Mouse (Mus musculus) monocyte, adult 2 months (primary cell): ENCODE results near the gene Foxc1.

Experiments used
- DNase-seq, 2 experiments: peaks; one replicate each; pipeline ENCODE4 v3.0.0; 2022; ENCODE audit warnings: low spot score in 2 of 2, low read depth in 1 of 2

Foxc1 gene

GRCm38 (mm10) chr13:31805831-31806427 lies 504 bp upstream of the Foxc1 start:
- no peak for DNase-seq

- no peak for DNase-seq
Observed at GRCm38 (mm10) chr13:31806890-31807735, 680 bp downstream of the Foxc1 start.

GRCm38 (mm10) chr13:31807736-31808115 lies 1.3 kb downstream of the Foxc1 start:
- no peak for DNase-seq

DNA sequence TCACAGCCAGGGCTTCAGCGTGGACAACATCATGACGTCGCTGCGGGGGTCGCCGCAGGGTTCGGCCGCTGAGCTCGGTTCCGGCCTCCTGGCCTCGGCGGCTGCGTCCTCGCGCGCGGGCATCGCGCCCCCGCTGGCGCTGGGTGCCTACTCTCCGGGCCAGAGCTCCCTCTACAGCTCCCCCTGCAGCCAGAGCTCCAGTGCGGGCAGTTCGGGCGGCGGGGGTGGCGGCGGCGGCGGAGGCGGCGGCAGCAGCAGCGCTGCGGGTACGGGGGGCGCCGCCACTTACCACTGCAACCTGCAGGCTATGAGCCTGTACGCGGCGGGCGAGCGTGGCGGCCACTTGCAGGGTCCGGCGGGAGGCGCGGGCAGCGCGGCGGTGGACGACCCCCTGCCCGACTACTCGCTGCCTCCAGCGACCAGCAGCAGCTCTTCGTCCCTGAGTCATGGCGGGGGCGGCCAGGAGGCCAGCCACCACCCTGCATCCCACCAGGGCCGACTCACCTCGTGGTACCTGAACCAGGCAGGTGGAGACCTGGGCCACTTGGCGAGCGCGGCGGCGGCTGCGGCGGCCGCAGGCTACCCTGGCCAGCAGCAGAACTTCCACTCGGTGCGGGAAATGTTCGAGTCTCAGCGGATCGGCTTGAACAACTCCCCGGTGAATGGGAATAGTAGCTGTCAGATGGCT lies 1.8 kb downstream of the Foxc1 start:
- DNase-seq, result no peak

DNA sequence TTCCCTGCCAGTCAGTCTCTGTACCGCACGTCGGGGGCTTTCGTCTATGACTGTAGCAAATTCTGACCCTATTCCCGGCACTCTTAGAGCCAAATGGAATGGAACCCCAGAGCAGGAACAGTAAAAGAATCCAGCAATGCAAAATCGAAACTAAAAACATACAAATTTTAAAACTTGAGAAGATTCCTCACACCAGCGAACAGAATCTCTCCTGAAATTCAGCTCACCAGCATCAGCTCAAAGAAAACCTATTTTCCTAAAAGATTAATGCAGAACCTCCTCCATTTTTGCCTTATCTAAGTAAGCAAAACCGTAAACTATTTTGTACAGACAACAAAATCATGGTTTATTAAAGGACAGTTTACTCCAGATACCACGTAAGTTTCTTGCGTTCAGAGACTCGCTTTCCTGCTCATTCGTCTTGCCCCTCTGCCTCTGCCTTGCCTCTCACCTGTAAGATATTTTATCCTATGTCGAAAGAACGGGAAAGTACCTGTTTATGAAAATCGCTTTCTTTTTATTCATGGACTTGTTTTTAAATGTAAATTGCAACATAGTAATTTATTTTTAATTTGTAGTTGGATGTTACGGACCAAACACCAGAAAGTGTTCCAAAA lies 2.5 kb downstream of the Foxc1 start:
- DNase-seq, result no peak

DNA sequence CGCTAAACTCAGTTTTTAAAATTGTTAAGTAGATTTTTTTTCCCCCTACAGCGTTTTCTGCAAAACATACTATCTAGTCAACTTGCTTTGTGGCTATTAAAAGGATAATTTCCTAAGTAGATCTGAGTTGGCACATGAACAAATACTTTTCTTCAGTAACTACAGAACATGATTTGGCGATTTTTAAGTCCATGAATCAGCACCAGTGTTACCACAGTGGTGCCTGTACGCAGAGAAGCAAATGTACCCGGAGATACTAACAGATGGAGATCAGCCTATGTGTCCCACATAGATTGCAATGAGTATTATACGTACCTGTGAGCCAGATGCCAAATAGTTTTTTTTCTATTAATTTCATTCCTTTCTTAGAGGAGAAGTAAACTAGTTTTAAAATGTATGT lies 3.3 kb downstream of the Foxc1 start:
- DNase-seq, result no peak

GRCm38 (mm10) chr13:31810375-31810692 lies 3.9 kb downstream of the Foxc1 start:
- DNase-seq, result no peak

- DNase-seq, result no peak
Observed at GRCm38 (mm10) chr13:31810693-31811541, 4.5 kb downstream of the Foxc1 start.

DNA sequence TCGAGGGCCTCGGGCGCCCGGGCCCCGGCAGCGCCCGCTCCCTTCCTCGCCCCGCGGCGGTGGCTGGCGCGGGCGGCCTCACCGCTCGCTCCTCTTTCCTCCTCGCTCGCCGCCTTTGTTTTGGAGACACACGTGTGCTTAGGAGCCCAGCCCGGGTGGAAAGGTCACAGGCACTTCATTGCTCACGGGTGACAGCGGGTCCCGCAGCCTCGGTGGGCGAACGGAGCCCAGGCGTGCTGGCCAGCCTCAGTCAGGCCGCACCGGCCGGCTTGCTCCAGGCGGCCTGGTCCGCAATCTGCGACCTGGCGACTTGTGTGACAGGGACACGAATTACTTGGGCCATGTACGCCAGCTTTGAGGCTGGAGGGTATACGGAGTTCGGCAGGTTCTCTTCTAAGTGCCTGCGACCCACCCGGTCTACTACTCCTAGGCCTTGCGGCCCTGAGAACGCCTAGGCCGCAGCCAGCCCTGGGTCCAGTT lies 5.1 kb downstream of the Foxc1 start:
- DNase-seq, result no peak

DNA sequence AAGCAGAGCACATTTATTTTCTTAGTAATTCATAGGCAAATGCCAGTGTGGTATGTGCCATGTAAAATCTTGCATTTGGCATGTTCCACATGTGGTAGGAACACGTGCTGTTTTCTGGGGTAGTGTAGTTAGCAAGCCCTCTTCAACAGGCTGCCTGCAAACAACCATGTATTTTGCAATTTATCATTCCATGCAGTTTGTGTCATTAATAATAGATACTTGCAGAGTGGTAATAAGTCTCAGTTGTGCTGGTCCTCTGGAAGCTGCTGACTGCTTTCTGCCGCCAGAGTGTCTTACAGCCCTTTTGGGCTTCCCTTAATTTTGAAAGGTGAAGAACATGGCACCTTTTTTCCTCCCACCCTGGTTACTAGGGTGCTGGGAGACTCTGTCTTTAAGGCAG lies 6.3 kb downstream of the Foxc1 start:
- DNase-seq, result no peak

DNA sequence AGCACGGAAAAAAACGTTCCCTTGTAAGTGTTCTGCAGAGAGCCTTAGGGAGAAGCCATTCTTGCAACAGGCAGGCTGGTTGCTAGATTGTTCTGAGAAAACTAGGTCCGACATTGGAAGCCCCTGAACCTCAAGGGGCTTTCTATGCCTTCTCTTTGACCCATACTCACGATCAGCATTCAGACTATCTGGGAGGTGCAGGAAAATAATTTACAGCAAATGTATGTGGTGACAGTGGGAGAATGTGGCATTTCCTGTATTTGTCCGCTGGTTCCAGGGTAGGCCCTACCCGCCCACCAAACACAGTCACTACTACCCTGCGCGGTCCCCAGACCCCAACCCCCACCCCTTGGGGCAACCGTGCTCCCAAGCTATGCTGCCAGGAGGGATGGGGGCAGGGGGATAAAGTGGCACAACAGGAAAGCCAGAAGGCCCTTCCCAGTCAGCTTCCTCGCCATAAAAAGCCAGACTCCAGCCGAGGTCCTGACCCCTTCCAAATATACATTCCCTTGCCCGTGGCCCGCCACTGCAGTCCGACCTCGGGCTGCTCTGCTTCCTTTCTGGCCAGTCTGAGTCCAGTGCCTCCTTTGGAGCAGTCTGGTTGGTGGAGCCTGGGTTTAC lies 9.1 kb downstream of the Foxc1 start:
- DNase-seq, result no peak

DNA sequence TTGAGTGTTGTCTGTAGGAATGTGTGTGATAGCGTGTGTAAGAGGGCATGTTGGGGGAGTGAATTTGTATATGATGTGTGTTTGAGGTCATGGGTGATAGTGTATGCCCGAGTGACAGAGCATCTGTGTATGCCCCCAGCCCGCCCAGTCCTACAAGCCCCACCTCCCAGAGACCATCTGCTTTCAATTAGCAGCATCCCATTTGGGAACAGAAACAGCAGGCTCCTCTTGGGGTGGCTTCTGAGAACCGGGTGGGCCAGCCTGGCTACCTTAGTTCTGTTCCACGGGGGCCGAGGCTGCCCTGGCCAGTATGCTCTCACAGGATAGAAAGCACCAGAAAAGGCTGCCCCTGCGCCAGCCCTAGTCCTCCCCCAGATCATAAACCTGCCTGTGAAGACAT lies 11.9 kb downstream of the Foxc1 start:
- DNase-seq, result no peak

DNA sequence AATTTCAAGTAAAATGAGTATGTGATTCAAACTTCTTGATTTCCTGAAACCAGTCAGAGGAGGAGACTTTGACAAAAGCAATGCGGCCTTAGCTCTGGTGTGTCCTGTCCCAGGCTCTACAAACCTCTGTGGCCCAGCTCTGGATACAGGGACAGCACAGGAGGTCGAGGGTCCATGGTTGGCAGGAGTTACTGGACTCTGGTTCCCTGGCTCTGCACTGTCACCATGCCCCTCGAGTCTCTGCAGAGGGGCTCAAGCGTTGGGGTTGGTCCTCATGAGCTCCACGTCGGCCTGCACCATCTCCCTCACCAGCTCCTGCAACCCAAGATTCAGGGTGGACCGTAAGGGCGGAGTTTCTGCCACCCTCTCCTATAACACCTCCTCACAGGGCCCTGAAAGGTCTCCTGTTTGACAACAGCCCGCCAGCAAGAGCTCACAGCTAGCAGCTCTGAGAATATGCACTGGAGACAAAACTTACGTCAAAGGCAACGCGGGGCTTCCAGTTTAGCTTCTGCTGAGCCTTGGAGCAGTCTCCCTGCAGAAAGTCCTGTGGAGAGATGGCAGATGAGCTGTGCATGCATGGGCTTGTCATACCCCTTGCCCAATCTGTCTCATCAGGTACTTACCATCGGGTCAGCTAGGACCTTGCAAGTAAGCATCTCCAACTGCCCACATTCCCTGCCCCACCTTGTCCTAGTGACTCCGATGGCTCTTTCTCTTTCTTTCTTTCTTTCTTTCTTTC lies 13.4 kb downstream of the Foxc1 start:
- DNase-seq, result no peak

- no peak for DNase-seq
Observed at GRCm38 (mm10) chr13:31820587-31821017, 14.2 kb downstream of the Foxc1 start.

DNA sequence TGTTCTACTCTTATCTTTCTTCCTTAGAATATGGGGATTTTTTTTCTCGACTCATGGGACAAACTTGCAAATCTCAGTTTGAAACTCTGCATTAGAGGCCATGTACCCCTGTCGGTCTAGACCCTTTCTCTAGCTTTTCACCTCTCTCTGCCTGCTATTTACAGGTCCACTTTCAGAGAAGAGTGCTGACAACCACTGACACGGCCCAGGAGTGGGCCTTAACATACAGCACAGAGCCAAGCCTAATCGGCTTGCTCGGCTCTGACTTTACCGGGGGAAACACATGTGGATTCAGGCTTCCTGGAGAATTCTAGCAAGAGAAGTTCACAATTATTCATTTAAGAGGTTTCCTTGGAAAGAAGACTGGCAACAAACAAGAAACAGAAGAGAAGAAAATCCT lies 14.6 kb downstream of the Foxc1 start:
- no peak for DNase-seq

- no peak for DNase-seq
Observed at GRCm38 (mm10) chr13:31823316-31823715, 16.9 kb downstream of the Foxc1 start.

DNA sequence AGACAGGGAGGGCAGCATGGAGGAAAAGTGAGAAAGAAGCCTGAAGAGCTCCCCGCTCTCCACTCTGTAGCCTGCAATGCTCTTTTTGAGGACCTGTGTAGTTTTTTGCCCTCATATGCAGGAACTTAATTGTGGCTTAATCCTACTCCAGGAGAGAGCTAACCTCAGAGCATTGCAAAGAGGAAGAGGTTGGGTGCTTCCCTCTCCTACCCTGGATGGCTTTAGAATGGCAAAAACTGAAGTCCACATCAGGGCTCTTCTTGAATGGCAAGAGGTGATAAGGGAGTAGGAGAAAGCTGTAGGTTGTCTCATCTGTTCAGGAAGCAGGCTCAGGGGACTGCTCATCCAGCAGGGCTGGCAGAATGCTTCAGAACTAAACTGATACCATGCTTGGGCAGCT lies 18.7 kb downstream of the Foxc1 start:
- DNase-seq, result no peak

DNA sequence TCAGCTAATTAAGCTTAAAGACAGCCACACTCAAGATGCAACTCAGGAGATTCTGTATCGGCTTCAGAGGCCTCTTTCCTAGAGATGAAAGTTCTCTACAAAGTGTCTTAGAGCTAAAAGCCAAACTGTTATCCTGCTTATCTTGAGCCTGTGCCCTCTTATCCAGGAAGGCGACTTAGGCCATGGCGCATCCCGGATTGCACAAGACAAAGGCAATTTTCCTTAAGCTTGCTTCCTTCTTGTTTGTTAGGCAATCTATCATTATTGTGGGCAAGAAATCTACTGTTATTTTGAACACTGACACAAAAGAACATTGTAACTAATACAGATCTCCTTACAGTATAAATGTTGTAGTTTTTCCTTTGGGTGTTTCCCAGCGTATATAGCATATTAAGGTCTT lies 20.7 kb downstream of the Foxc1 start:
- DNase-seq, result no peak

DNA sequence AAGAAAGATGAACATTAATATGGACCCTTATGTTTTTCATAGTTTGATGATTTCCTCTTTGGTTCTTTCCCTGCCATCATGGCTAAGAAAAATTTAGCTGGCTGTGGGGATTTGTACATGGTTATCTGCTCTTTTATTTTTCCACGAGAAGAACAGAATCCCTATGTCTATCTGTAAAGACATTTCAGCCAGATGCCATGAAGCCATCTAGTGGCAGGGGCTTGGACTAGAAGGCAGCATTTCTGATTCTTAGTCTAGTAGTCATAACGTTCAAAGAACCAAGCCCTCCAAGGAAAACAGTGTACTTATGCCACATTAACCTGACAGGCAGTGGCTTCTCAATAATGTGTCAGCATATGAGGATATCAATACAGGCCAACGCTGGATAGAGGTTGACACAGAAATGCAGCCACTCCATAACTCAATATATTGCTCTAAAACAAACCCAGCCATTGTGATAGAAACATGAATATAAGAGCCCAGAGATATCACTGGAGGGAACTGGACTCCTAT lies 21.4 kb downstream of the Foxc1 start:
- no peak for DNase-seq

DNA sequence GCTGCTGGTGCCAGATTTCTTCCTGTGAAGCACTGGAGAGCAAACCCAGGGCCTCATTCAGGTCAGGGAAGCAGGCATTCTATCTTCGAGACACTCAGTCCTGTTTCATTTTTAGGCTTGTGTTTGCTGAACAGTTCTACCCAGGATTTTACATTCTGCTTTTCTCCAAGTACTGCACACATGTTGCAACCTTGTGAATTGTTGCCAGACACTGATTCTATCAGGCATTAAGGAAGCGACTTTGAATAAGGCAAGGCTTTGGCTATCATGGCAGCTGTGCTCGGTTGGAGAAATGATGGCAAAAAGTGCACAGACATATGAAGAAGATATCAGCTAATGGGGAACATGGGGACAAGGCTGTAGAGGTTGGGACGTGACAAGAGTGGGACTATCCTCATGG lies 22.0 kb downstream of the Foxc1 start:
- no peak for DNase-seq
